Mouse (Mus musculus): Measurements from ENCODE around the gene Nipsnap1.

DNA sequence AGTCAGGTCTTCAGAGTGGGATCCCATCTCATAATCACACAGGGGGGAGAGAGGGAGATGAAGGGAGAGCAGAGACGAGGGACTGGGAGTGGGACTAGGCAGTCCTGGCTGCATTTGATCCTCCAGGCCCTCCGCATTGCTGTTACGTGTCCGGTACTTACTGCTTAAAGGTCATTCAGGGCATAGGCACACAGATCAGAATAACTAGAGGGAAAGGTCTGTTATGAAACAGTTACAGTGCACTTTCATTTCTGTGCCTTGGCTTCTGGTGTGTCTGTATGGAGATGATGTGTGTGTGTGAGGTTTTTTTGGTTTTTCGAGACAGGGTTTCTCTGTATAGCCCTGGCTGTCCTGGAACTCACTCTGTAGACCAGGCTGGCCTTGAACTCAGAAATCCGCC lies 32.5 kb downstream of the Nipsnap1 start:
- no peak for TF ChIP-seq MAFK (IDR thresholded peaks at IDR 0.05; ENCODE audit: insufficient replicate concordance, low read length)
- no peak for TF ChIP-seq CTCF (conservative IDR thresholded peaks at IDR 0.05 in 1 of 2, IDR thresholded peaks at IDR 0.05 in 1 of 2; ENCODE audit: low read depth in 2 of 2, low read length in 2 of 2)
- TF ChIP-seq POLR2A (IDR thresholded peaks at IDR 0.05; ENCODE audit: low read depth, low read length), result no peak
- TF ChIP-seq EP300 (IDR thresholded peaks at IDR 0.05; ENCODE audit: low read length), result no peak
- TF ChIP-seq E2F4 (IDR thresholded peaks at IDR 0.05; ENCODE audit: insufficient replicate concordance, low read depth, low read length), result no peak

Measured in CH12.LX (cell line).